Mouse (Mus musculus) lung, embryonic 14.5 days (tissue): ENCODE measurements around the gene Mindy1. TPM values are rescaled to one million over a fixed set of nuclear protein-coding genes. Genes with fewer than 3 reads are reported as not detected.
A peak's percentile ranks its signal among the peaks of the same experiment; 100 is the strongest.

ENCODE experiments used
- ATAC-seq: fragments of 200-750 bp; cut with Nextera tagmentation; 2 replicates; pipeline ENCODE4 v1.8.0; 2017; ENCODE audit warnings: mild to moderate bottlenecking, moderate TSS enrichment, moderate library complexity; ENCODE audit not compliant: insufficient read depth
- DNase-seq: peaks from one replicate; pipeline ENCODE4 v3.0.0-alpha.2; 2015
- H3K27ac ChIP-seq: fragments of 300-500 bp; sonication (generic); 2 replicates; pipeline ENCODE4 v1.5.1; 2014; ENCODE audit warnings: low read depth, mild to moderate bottlenecking, moderate library complexity
- H3K27me3 ChIP-seq: fragments of 300-500 bp; sonication (generic); 2 replicates; pipeline ENCODE4 v1.6.1; 2014; ENCODE audit warnings: low read length, control low read depth; ENCODE audit not compliant: insufficient read depth
- H3K36me3 ChIP-seq: fragments of 300-500 bp; sonication (generic); 2 replicates; pipeline ENCODE4 v1.6.1; 2014; ENCODE audit warnings: control low read depth; ENCODE audit not compliant: insufficient read depth
- H3K4me1 ChIP-seq: fragments of 300-500 bp; sonication (generic); 2 replicates; pipeline ENCODE4 v1.6.1; 2014; ENCODE audit warnings: antibody characterized with exemption, control low read depth; ENCODE audit not compliant: insufficient read depth
- H3K4me2 ChIP-seq: fragments of 300-500 bp; sonication (generic); 2 replicates; pipeline ENCODE4 v1.6.1; 2014; ENCODE audit warnings: mild to moderate bottlenecking
- H3K4me3 ChIP-seq: fragments of 300-500 bp; sonication (generic); 2 replicates; pipeline ENCODE4 v1.5.1; 2014; ENCODE audit warnings: low read depth, low read length
- H3K9ac ChIP-seq: fragments of 300-500 bp; sonication (generic); 2 replicates; pipeline ENCODE4 v1.6.1; 2014
- H3K9me3 ChIP-seq: fragments of 300-500 bp; sonication (generic); 2 replicates; pipeline ENCODE4 v1.6.1; 2016; ENCODE audit warnings: low read depth, low read length, control low read depth
- CTCF ChIP-seq: IDR thresholded peaks from 2 replicates; pipeline ENCODE4 v1.5.1; 2016; ENCODE audit warnings: antibody characterized with exemption, low read depth
- WGBS: fragments of 180-500 bp; shearing (Covaris S2); extraction: QIAGEN DNeasy Blood & Tissue Kit; methylation state at CpG from one replicate; pipeline ENCODE4 v1.1.7; 2014; 5-methylcytosine and 5-hydroxymethylcytosine counted together
- polyA plus RNA-seq: library from polyadenylated mRNA; unstranded; fragments of >200 nt; fragmentation: Nextera tagmentation; extraction: Ambion mirVana; gene quantifications from 2 replicates; pipeline ENCODE4 v1.2.1, GENCODE M21; 2014

Mindy1 gene
- polyA plus RNA-seq, 1 experiment from 2014 or later = 40.0 TPM

GRCm38 (mm10) chr3:95269789-95270188 lies 11.4 kb upstream of the Mindy1 start:
- Histone ChIP-seq H3K36me3 (peaks cover 30% of the 10 kb centered on the region), H3K4me2 (no peak overlapping the region), H3K9ac (no peak overlapping the region), H3K27me3 (no peaks in the 10 kb centered on the region), H3K4me3 (no peak overlapping the region), H3K9me3 (no peaks in the 10 kb centered on the region), H3K27ac (no peak overlapping the region), H3K4me1 (no peaks in the 10 kb centered on the region)
- no peak for ATAC-seq
- no peak for TF ChIP-seq CTCF
- DNase-seq = no peak
- WGBS = 83% methylated on average over 5 of the region's 5 CpGs

GRCm38 (mm10) chr3:95270766-95271364 lies 10.3 kb upstream of the Mindy1 start:
- WGBS = 82% methylated on average over 12 of the region's 12 CpGs
- Histone ChIP-seq H3K4me2 (no peak overlapping the region), H3K9me3 (no peaks in the 10 kb centered on the region), H3K36me3 (peaks cover 22% of the 10 kb centered on the region), H3K27me3 (no peaks in the 10 kb centered on the region), H3K9ac (no peak overlapping the region), H3K27ac (no peak overlapping the region), H3K4me1 (no peaks in the 10 kb centered on the region), H3K4me3 (no peak overlapping the region)
- DNase-seq (no peak), ATAC-seq (no peak)
- no peak for TF ChIP-seq CTCF

- Histone ChIP-seq H3K9ac (no peak overlapping the region), H3K27ac (no peak overlapping the region), H3K9me3 (no peaks in the 10 kb centered on the region), H3K36me3 (peaks cover 14% of the 10 kb centered on the region), H3K4me2 (no peak overlapping the region), H3K4me1 (no peaks in the 10 kb centered on the region), H3K27me3 (no peaks in the 10 kb centered on the region), H3K4me3 (no peak overlapping the region)
- WGBS = 89% methylated on average over 5 of the region's 5 CpGs
- DNase-seq (no peak), ATAC-seq (0 out of 2 replicates have a peak, but pooled peaks have one; percentile 10)
- no peak for TF ChIP-seq CTCF
Measured at GRCm38 (mm10) chr3:95273471-95273870, 7.7 kb upstream of the Mindy1 start.

- Histone ChIP-seq H3K4me2 (no peak overlapping the region), H3K9ac (no peak overlapping the region), H3K27me3 (no peaks in the 10 kb centered on the region), H3K4me1 (no peaks in the 10 kb centered on the region), H3K36me3 (peaks cover 6% of the 10 kb centered on the region; the same call in 1 of the 2 replicates), H3K4me3 (no peak overlapping the region), H3K27ac (no peak overlapping the region), H3K9me3 (no peaks in the 10 kb centered on the region)
- 96% methylated on average over 4 of the region's 4 CpGs for WGBS
- no peak for ATAC-seq
- no peak for DNase-seq
- no peak for TF ChIP-seq CTCF
Measured at GRCm38 (mm10) chr3:95274453-95274852, 6.7 kb upstream of the Mindy1 start.

- no peak overlapping the region for H3K4me2 ChIP-seq
- no peaks in the 10 kb centered on the region for H3K4me1 ChIP-seq
- no peak for TF ChIP-seq CTCF
- H3K27me3 ChIP-seq = no peaks in the 10 kb centered on the region
- ATAC-seq (no peak), DNase-seq (no peak)
- H3K9me3 ChIP-seq = no peaks in the 10 kb centered on the region
- no peak overlapping the region for H3K27ac ChIP-seq
- H3K36me3 ChIP-seq = 0 out of 2 replicates have a peak, but pooled peaks cover 6% of the 10 kb centered on the region
- H3K4me3 ChIP-seq = no peak overlapping the region
- H3K9ac ChIP-seq = no peak overlapping the region
- WGBS = 66% methylated on average over 6 of the region's 6 CpGs
Measured at GRCm38 (mm10) chr3:95275161-95275560, 6.0 kb upstream of the Mindy1 start.

- WGBS = 71% methylated on average over 5 of the region's 5 CpGs
Measured at GRCm38 (mm10) chr3:95276428-95276934, 4.7 kb upstream of the Mindy1 start.

DNA sequence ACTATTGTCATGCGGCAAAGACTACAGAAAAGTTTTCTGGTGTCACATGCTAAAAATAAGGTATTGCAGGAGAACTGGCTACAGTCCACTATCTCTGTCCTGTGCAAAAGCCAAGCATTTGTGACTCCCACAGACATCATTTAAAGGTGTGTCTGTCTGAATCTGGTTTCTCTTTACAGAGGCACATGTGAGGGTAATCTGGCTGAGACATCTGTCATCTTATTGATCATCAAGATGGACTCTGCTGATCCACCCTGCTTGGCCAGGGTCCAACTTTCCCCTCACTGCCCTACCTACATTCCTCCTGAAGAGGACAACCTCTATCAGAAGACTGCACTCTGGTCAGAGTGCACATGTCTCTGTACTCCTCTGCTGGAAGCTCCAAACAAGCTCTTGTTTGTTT lies 4.0 kb upstream of the Mindy1 start:
- no peaks in the 10 kb centered on the region for H3K9me3 ChIP-seq
- 89% methylated on average over 1 of the region's 1 CpGs for WGBS
- H3K27me3 ChIP-seq = no peaks in the 10 kb centered on the region
- 0 out of 2 replicates have a peak, but pooled peaks cover 6% of the 10 kb centered on the region for H3K36me3 ChIP-seq
- no peak overlapping the region for H3K27ac ChIP-seq
- H3K9ac ChIP-seq = no peak overlapping the region
- no peak for TF ChIP-seq CTCF
- H3K4me2 ChIP-seq = no peak overlapping the region
- ATAC-seq (no peak), DNase-seq (no peak)
- 0 out of 2 replicates have a peak, but pooled peaks cover 3% of the 10 kb centered on the region for H3K4me1 ChIP-seq
- no peak overlapping the region for H3K4me3 ChIP-seq

More at GRCm38 (mm10) chr3:95276428-95276934, 4.7 kb upstream of the Mindy1 start:
- H3K27me3 ChIP-seq = no peaks in the 10 kb centered on the region
- H3K27ac ChIP-seq = no peak overlapping the region
- no peak for TF ChIP-seq CTCF
- DNase-seq (no peak), ATAC-seq (no peak)
- H3K4me1 ChIP-seq = 0 out of 2 replicates have a peak, but pooled peaks cover 3% of the 10 kb centered on the region
- no peak overlapping the region for H3K4me2 ChIP-seq
- H3K9me3 ChIP-seq = no peaks in the 10 kb centered on the region
- 0 out of 2 replicates have a peak, but pooled peaks cover 6% of the 10 kb centered on the region for H3K36me3 ChIP-seq
- no peak overlapping the region for H3K4me3 ChIP-seq
- no peak overlapping the region for H3K9ac ChIP-seq
